Mouse (Mus musculus): ENCODE data around the gene Mybpc1.
"Not testable (repeated sequence)": the region's sequence is repeated elsewhere in the genome, so short reads cannot be mapped to it uniquely, and the experiment has no call there.

Mybpc1 gene

DNA sequence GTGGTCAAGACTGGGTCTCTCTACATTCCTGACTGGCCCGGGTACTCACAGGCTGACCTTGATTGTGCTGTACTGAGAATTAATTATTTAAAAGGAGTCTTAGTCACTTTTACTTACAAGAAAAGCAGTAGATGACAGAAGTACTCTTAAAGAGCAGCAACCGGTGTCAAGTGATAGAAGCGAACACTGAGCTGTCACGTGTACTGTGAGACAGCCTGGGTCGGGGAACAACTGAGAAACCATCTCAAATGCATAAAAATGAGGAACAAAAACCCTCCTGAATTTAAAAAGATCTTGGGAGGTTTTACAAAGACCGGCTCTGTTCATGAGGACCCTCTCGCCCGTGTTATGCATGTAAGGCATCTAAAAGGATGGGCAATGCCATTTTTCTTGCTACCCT, 112.3 kb downstream of the Mybpc1 start:
- DNase-seq (ENCODE audit: low spot score): no peak

DNA sequence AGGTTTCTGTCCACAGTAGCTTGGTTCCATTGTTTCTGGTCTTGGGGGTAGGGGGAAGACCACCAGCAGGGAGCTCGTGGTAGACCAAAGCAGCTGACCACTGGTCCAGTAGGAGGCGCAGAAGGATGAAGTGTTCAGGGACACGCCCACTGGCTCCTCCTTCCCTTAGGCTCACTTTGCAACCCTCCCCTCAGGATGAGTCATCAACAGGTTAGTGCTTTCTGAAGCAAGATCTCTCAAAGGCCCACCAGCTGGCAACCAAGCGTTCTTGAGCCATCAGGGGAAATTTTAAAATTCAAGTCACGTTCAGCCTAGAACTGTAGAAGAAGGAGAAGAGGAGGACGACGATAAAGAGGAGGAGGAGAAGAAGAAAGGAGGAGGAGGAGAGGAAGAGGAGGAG, 113.3 kb downstream of the Mybpc1 start:
- DNase-seq (ENCODE audit: low spot score): no peak

DNA sequence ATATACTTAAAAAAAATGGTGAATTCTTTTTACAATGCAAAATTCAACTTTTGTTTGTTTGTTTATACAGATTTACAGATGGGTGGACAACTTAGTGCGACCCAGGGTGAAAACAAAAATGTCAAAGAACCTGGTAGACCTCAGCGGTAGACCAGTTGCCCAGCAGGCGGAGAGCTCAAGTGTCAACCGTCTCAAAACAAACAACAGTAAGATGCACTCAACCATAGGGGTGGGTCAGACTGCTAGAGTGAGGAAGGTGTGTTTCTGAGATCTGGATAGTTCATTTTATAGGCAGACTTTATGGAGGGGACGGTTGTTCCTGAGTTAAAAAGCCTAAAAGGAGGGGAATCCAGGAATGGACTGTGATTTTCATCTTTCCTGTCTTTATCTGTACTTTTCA, 116.3 kb downstream of the Mybpc1 start:
- DNase-seq (ENCODE audit: low spot score): no peak

DNA sequence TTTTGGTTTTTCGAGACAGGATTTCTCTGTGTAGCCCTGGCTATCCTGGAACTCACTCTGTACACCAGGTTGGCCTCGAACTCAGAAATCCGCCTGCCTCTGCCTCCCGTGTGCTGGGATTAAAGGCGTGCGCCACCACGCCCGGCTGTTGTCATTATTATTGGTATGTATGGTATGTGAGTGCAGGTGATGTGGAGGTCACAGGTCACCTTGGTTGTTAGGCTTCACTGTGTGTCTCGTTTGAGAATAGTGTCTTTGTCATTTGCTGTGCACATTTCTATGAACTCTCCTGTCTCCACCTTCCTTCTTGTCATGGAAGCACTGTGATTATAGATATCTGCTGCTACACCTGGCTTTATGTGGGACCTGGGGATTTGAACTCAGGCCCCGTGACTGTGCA, 122.1 kb downstream of the Mybpc1 start:
- not testable (repeated sequence) for DNase-seq (ENCODE audit: low spot score)
